Mouse (Mus musculus): ENCODE results near the gene En2.

GRCm38 (mm10) chr5:28170892-28171291, 5.4 kb downstream of the En2 start:
- TF ChIP-seq POLR2A (IDR thresholded peaks at IDR 0.05; ENCODE audit: borderline replicate concordance, extremely low read depth, low read depth, low read length) (no peak), CTCF (IDR thresholded peaks at IDR 0.05; ENCODE audit: insufficient read depth, low read length) (no peak)
